Mouse (Mus musculus) hindbrain, embryonic 16.5 days (tissue): ENCODE data around the gene Fam43b. TPM values are rescaled to one million over a fixed set of nuclear protein-coding genes. Genes with fewer than 3 reads are reported as not detected.
A peak's percentile ranks its signal among the peaks of the same experiment; 100 is the strongest.

Experiments used
- ATAC-seq: fragments of 200-750 bp; cut with Nextera tagmentation; 2 replicates; pipeline ENCODE4 v1.8.0; 2017; ENCODE audit warnings: moderate TSS enrichment, moderate library complexity
- H3K27ac ChIP-seq: fragments of 300-500 bp; sonication (generic); 2 replicates; pipeline ENCODE4 v1.5.1; 2014; ENCODE audit warnings: low read depth, mild to moderate bottlenecking, control low read depth, low read length, moderate library complexity
- H3K27me3 ChIP-seq: fragments of 300-500 bp; sonication (generic); replicated peaks from 2 replicates; pipeline ENCODE4 v1.6.1; 2014; ENCODE audit warnings: low read length; ENCODE audit not compliant: control insufficient read depth, insufficient read depth
- H3K36me3 ChIP-seq: fragments of 300-500 bp; sonication (generic); 2 replicates; pipeline ENCODE4 v1.6.1; 2014; ENCODE audit warnings: mild to moderate bottlenecking, low read length, moderate library complexity, mixed read lengths; ENCODE audit not compliant: control insufficient read depth, insufficient read depth
- H3K4me1 ChIP-seq: fragments of 300-500 bp; sonication (generic); 2 replicates; pipeline ENCODE4 v1.6.1; 2014; ENCODE audit warnings: low read depth, low read length; ENCODE audit not compliant: control insufficient read depth, insufficient read depth
- H3K4me2 ChIP-seq: fragments of 300-500 bp; sonication (generic); 2 replicates; pipeline ENCODE4 v1.6.1; 2014; ENCODE audit warnings: mild to moderate bottlenecking, low read length, control low read depth, moderate library complexity
- H3K4me3 ChIP-seq: fragments of 300-500 bp; sonication (generic); 2 replicates; pipeline ENCODE4 v1.5.1; 2014; ENCODE audit warnings: mild to moderate bottlenecking, low read length, control low read depth, moderate library complexity
- H3K9ac ChIP-seq: fragments of 300-500 bp; sonication (generic); 2 replicates; pipeline ENCODE4 v1.6.1; 2014; ENCODE audit warnings: low read depth, mild to moderate bottlenecking, control low read depth, low read length, moderate library complexity
- H3K9me3 ChIP-seq: fragments of 300-500 bp; sonication (generic); 2 replicates; pipeline ENCODE4 v1.6.1; 2014; ENCODE audit warnings: mild to moderate bottlenecking, low read length, moderate library complexity; ENCODE audit not compliant: control insufficient read depth
- WGBS: fragments of 180-500 bp; shearing (Covaris S2); extraction: QIAGEN DNeasy Blood & Tissue Kit; methylation state at CpG from one replicate; pipeline ENCODE4 v1.1.7; 2014; 5-methylcytosine and 5-hydroxymethylcytosine counted together
- polyA plus RNA-seq: library from polyadenylated mRNA; unstranded; fragments of >200 nt; fragmentation: Nextera tagmentation; extraction: Ambion mirVana; gene quantifications from 2 replicates; pipeline ENCODE4 v1.2.1, GENCODE M21; 2015

The Fam43b gene
- polyA plus RNA-seq, 1 experiment from 2014 or later = 17.3 TPM

DNA sequence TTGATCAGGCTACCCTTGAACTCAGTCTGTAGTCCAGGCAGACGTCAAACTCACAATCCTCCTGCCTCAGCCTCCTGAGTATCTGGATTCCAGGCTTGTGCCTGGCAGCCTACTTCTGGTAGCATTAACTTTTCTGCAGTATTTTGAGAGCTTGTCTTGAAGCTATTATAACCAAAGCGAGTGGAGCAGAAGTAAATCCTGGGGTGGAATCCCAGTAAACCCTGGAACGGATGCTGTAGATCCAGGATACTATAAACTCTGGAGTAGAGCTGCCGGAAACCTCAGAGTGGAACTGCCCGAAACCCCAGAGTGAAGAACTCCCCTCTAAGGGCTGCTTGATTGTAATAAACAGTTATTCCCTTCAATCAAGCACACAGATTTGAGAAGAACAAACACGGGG is 18.8 kb downstream of the Fam43b start:
- no peak overlapping the region for H3K27ac ChIP-seq
- H3K4me1 ChIP-seq = peaks cover 9% of the 10 kb centered on the region
- H3K36me3 ChIP-seq = no peaks in the 10 kb centered on the region
- no peaks in the 10 kb centered on the region for H3K9me3 ChIP-seq
- H3K4me3 ChIP-seq = no peak overlapping the region
- H3K27me3 ChIP-seq = no peaks in the 10 kb centered on the region
- H3K9ac ChIP-seq = no peak overlapping the region
- no peak overlapping the region for H3K4me2 ChIP-seq
- no peak for ATAC-seq
- WGBS = 52% methylated on average over 6 of the region's 6 CpGs

DNA sequence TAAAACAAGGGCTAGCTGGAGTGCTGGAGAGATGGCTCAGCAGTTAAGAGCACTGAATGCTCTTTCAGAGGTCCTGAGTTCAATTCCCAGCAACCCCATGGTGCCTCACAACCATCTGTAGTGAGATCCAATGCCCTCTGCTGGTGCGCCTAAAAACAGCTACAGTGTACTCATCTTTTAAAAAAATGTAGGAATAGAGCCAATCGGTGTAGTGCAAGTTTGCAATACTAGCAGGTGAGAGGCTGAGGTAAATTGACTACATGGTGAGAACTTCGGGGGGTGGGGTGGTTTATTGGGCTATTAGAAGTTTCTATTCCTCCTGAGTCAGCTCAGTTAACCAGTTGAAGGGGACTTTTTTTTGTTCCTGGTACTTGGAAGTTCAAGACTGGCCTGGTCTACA is 21.2 kb downstream of the Fam43b start:
- Histone ChIP-seq H3K27me3 (no peaks in the 10 kb centered on the region), H3K4me2 (no peak overlapping the region), H3K9me3 (no peaks in the 10 kb centered on the region), H3K4me1 (peaks cover 8% of the 10 kb centered on the region), H3K27ac (no peak overlapping the region), H3K9ac (no peak overlapping the region), H3K4me3 (no peak overlapping the region), H3K36me3 (no peaks in the 10 kb centered on the region)
- ATAC-seq = no peak
- WGBS = 91% methylated on average over 3 of the region's 3 CpGs

DNA sequence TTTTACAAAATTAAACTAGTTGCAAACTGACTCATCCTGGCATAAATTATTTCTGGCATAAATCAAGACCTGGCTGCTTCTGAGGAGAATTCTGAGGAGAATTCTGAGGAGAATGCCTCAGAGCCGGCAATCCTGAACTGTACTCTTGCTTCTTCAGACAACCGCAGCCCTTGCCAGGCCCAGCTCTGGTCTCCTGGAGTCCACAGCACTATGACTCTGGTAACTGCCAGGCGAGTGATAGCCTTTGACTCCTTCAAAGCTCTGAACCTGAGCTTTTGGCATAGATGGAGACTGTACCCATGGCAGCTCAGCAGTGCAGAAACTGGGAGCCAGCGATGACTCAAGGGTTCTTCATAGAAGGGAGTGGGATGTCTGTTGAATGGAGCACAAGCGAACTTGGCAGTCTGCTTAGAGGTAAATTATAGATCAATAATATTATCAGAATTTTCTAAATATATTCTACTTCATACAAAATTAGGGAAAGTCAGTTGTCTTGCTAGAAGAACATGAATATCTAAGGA is 25.3 kb downstream of the Fam43b start:
- Histone ChIP-seq H3K4me3 (no peak overlapping the region), H3K4me2 (no peak overlapping the region), H3K27me3 (peaks cover 3% of the 10 kb centered on the region), H3K9me3 (no peaks in the 10 kb centered on the region), H3K9ac (no peak overlapping the region), H3K4me1 (peaks cover 8% of the 10 kb centered on the region), H3K36me3 (no peaks in the 10 kb centered on the region), H3K27ac (no peak overlapping the region)
- WGBS = 75% methylated on average over 5 of the region's 5 CpGs
- no peak for ATAC-seq

DNA sequence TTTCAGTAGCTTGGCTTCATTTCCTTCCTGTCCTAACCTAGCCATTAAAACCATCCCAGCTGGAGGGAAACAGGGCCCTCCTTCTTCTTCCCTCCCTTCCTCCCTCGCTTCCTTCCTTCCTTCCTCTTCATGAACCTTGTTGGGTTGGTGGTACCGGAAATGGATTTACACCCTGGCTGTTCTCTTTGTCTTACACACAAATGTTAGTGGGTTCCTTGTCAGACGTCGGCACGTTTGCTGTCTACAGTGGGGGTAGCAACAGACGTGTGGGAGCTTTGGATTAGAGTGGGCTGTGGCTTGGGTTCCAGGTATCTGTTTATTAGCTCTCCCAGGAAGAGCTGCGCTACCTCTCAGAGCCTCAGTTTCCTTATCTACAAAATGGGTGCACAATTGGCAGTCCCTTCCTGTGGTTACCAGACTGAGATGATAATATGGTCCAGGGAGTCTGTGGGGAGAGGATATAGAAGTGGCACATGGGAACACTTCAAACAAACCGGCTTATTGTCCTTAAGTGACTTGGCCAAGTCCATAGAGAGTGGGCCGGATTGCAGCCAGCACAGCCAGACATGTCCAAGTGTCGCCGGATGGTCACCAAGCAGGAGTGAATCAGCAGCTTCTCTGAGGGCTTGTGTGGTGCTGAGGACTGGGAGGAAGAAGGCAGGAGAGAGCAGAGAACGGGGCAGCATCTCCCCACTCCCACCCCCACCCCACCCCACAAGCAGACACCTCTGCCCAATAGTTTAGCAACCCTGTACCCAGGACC is 27.6 kb downstream of the Fam43b start:
- no peak overlapping the region for H3K4me3 ChIP-seq
- H3K4me1 ChIP-seq = peaks cover 8% of the 10 kb centered on the region
- 85% methylated on average over 11 of the region's 12 CpGs for WGBS
- no peaks in the 10 kb centered on the region for H3K9me3 ChIP-seq
- ATAC-seq = no peak
- H3K4me2 ChIP-seq = peak overlapping the region; percentile 58
- H3K9ac ChIP-seq = no peak overlapping the region
- peaks cover 3% of the 10 kb centered on the region for H3K27me3 ChIP-seq
- no peak overlapping the region for H3K27ac ChIP-seq
- no peaks in the 10 kb centered on the region for H3K36me3 ChIP-seq

DNA sequence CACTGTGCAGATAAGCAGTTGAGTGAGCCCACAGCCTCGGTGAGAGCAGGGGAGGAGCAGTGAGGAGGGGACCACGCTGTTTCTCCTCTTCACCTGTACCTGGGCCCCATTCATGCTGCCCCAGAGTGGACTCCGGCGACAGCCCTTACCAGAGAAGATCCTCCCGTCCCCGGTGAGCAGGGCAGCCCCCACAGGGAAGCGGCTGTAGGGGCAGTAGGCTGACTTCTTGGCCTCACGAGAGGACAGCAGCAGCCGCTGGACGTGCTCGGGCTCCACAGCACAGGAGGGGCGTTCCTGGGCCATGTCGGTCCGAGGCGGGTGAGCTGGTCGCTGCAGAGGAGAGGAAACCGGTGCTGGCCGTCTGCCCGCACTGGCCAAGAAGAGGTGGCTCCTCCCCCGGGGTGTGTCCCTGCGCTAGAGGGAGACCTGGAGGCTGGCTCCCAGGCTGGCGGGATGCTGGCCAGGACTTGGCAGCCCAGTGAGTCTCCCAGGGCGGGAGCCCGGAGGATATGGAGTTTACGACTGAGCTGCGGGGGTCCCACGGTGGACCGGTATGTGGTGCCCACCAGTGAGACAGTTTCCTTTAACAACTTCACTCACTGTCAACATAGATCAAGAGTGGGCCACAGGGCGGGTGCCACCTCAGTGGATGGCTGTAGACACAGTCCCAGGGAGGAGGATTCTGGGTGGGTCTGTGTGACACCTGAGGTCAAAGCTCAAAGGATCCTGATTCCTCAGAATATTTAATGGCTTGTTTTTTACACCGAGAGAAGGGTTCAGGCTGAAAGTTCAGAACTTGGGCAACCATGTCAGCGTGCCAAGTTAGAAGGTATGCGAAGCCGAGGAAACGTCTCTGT is 28.5 kb downstream of the Fam43b start, which contains the start of gene Cda:
Gene Cda, minus strand, starts transcription at position 352 of the 857 bp plus-strand sequence.
- 10% methylated on average over 34 of the region's 34 CpGs for WGBS
- Histone ChIP-seq H3K27ac (no peak within 1 kb of the TSS), H3K9ac (peak within 1 kb of the TSS; percentile 50), H3K4me3 (peak within 1 kb of the TSS; percentile 34), H3K27me3 (peaks cover 3% of the 10 kb centered on the region), H3K36me3 (no peaks in the 10 kb centered on the region), H3K4me2 (peak within 1 kb of the TSS; percentile 58), H3K9me3 (no peaks in the 10 kb centered on the region), H3K4me1 (peaks cover 8% of the 10 kb centered on the region)
- peak; percentile 77 for ATAC-seq

DNA sequence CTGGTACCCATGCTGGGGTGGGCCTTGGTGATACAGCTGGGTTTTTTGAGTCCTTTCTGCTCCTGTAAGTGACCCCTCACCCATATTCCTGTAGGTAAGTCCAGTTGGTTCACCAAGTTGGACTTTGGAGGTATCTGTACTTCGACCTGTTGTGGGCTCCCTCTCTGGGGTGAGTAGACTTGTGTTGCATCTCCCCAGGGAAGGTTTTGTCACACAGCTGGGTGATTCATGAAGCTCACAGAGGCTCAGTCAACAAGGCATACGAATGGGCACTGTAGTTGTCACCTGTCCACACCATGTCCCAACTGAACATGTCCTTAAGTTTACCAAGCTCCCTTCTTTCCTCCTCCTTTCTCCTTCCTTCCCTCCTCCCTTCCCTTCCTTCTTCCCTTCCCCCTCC is 29.8 kb downstream of the Fam43b start:
- Histone ChIP-seq H3K9me3 (no peaks in the 10 kb centered on the region), H3K27me3 (peaks cover 3% of the 10 kb centered on the region), H3K27ac (no peak overlapping the region), H3K4me2 (no peak overlapping the region), H3K9ac (no peak overlapping the region), H3K36me3 (no peaks in the 10 kb centered on the region), H3K4me1 (peaks cover 8% of the 10 kb centered on the region), H3K4me3 (no peak overlapping the region)
- ATAC-seq = no peak
- 91% methylated on average over 2 of the region's 2 CpGs for WGBS

DNA sequence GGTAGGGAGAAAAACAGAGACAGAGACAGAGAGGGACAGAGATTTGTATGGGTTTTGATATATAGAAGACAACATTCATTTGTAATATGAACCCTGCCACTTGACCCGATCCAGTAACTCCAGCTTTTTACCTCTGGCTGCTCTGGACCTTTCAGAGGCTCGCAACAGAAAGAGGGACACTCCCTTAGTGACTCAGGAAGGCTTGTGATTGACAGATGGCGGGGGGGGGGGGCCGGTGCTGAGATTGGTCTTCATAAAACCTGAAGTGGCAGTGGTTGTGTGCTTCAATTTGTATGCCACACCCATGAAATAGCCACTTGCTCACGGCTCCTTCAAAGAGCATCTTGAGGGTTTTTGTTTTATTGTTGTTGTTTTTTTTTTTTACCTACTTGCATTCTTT is 32.8 kb downstream of the Fam43b start:
- H3K4me2 ChIP-seq = no peak overlapping the region
- 69% methylated on average over 5 of the region's 5 CpGs for WGBS
- no peak overlapping the region for H3K4me3 ChIP-seq
- H3K4me1 ChIP-seq = peaks cover 11% of the 10 kb centered on the region
- no peak for ATAC-seq
- no peak overlapping the region for H3K9ac ChIP-seq
- H3K27ac ChIP-seq = no peak overlapping the region
- H3K27me3 ChIP-seq = peaks cover 2% of the 10 kb centered on the region
- H3K36me3 ChIP-seq = no peaks in the 10 kb centered on the region
- H3K9me3 ChIP-seq = no peaks in the 10 kb centered on the region

DNA sequence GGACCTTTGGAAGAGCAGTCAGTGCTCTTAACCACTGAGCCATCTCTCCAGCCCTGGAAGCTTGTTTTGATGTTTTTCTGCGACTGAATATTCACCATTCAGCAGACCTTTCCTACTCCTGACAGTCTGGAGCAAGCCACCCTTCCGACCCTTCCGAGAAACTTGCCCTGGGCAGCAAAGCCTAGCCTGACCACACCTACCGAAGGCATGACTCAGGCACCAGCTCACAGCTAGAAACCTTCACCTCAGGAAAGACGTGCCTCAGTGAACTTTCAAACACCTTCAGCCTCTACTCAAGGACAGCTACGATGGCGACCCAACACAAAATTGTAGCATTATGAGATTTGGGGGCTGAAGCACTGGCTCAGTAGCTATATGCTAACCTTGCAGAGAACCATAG is 33.4 kb downstream of the Fam43b start:
- Histone ChIP-seq H3K9me3 (no peaks in the 10 kb centered on the region), H3K36me3 (no peaks in the 10 kb centered on the region), H3K27me3 (no peaks in the 10 kb centered on the region), H3K9ac (no peak overlapping the region), H3K4me3 (no peak overlapping the region), H3K4me2 (no peak overlapping the region), H3K4me1 (peaks cover 7% of the 10 kb centered on the region), H3K27ac (no peak overlapping the region)
- ATAC-seq = no peak
- WGBS = 84% methylated on average over 7 of the region's 7 CpGs

DNA sequence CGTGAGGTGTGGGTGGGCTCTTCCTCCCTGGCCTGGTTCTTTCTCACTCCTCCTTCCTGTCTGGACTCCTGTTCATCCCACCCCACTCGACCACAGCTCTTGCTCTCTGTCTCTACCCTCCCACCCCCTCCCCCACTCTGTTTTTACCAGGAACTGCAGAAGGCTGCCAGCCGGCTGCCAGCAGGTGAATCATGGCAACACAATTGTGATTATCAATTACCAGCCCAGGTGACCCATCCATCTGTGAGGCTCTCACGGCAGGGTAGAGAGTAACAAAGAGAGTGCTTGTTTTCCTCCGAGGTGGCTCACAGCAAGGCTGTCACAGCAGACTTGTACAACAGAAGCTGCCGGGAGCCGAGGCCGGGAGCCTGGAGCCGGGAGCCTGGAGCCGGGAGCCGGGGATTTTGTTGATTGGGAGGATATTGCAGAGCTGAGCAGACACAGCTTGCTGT is 34.9 kb downstream of the Fam43b start:
- H3K36me3 ChIP-seq = no peaks in the 10 kb centered on the region
- H3K4me1 ChIP-seq = peaks cover 3% of the 10 kb centered on the region
- no peak overlapping the region for H3K4me3 ChIP-seq
- H3K9me3 ChIP-seq = no peaks in the 10 kb centered on the region
- H3K4me2 ChIP-seq = peak overlapping the region; percentile 1
- H3K9ac ChIP-seq = peak overlapping the region; percentile 41; the same call in 1 of the 2 replicates
- ATAC-seq = 0 out of 2 replicates have a peak, but pooled peaks have one; percentile 34
- H3K27ac ChIP-seq = 0 out of 2 replicates have a peak overlapping the region, but pooled peaks have one; percentile 51
- no peaks in the 10 kb centered on the region for H3K27me3 ChIP-seq
- WGBS = 6% methylated on average over 11 of the region's 11 CpGs
